8 mouse cellular contexts compared by ENCODE assay signal in the genomic region with DNA sequence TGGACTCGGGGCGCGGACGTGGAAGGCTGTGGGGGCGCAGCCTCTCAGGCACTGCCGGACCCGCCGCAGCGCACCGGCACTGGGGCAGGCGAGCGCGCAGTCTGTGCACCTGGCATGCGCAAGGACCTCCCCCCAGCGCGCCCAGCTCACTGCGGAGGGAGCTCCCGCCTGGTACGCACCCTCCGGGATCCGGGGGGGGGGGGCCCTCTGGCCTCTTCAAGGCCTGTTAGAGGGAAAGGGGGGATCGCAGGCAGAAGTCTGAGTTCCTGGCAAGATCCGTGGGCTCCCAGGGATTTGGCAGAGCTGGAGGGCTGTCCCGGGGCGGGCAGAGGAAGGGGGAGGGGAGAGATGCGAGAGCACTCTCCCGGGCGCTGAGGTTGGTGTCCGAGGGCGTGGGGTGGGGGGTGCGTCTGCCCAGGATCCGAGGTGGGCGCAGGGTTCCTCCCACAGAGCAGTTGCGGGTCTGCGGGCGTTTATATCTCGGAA. TPM values are rescaled to one million over a fixed set of nuclear protein-coding genes. Genes with fewer than 3 reads are reported as not detected.
DNase-seq lines count a peak whose midpoint lies in the region; ATAC-seq lines count a peak whose summit lies in the region.

No protein-coding gene starts in this region.

- H3K4me1 ChIP-seq in forebrain, embryonic 12.5 days, result peaks cover 5% of the 10 kb centered on the region; the same call in 1 of the 2 replicates
- H3K4me1 ChIP-seq in kidney, embryonic 16.5 days (ENCODE audit: insufficient read depth, low read length), result peaks cover 5% of the 10 kb centered on the region; the same call in 1 of the 2 replicates

- H3K36me3 ChIP-seq in forebrain, embryonic 12.5 days (replicated peaks), result no peaks in the 10 kb centered on the region
- no peaks in the 10 kb centered on the region for H3K36me3 ChIP-seq in kidney, embryonic 16.5 days (ENCODE audit: insufficient read depth, low read length)

- peak; percentile 36; the same call in 1 of the 2 replicates for ATAC-seq in forebrain, embryonic 12.5 days (ENCODE audit: low FRiP score)
- ATAC-seq in kidney, embryonic 16.5 days (ENCODE audit: low FRiP score, low TSS enrichment), result peak; percentile 49; the same call in 1 of the 2 replicates

- H3K27ac ChIP-seq in forebrain, embryonic 12.5 days, result peak overlapping the region; percentile 87
- H3K27ac ChIP-seq in kidney, embryonic 16.5 days (ENCODE audit: low read length), result no peak overlapping the region

- H3K27me3 ChIP-seq in forebrain, embryonic 12.5 days, result peaks cover 4% of the 10 kb centered on the region; the same call in 1 of the 2 replicates
- H3K27me3 ChIP-seq in kidney, embryonic 16.5 days (ENCODE audit: insufficient read depth, low read length), result peaks cover 23% of the 10 kb centered on the region

- H3K9ac ChIP-seq in forebrain, embryonic 12.5 days, result peak overlapping the region; percentile 72
- peak overlapping the region; percentile 64 for H3K9ac ChIP-seq in kidney, embryonic 16.5 days (replicated peaks; ENCODE audit: low read length)

- peak overlapping the region; percentile 62 for H3K4me3 ChIP-seq in forebrain, embryonic 12.5 days (replicated peaks)
- H3K4me3 ChIP-seq in kidney, embryonic 16.5 days (ENCODE audit: low read length), result peak overlapping the region; percentile 61

- peak overlapping the region; percentile 65 for H3K4me2 ChIP-seq in forebrain, embryonic 12.5 days
- H3K4me2 ChIP-seq in kidney, embryonic 16.5 days (replicated peaks; ENCODE audit: low read depth, low read length), result peak overlapping the region; percentile 77

- 23% methylated on average over 33 of the region's 37 CpGs for WGBS in forebrain, embryonic 12.5 days
- WGBS in kidney, embryonic 16.5 days, result 36% methylated on average over 26 of the region's 37 CpGs

- DNase-seq in layer of hippocampus, postnatal 36 days, result peak; percentile 14
- DNase-seq in layer of hippocampus, postnatal 14 days (ENCODE audit: low spot score in 2 of 2), result no peak
- peak; percentile 35 for DNase-seq in adrenal gland, postnatal 14 days
- peak; percentile 0 for DNase-seq in naive thymus-derived CD4-positive, alpha-beta T cell, adult 2 months (ENCODE audit: low read depth)
- DNase-seq in urinary bladder, postnatal 10 days (ENCODE audit: low spot score), result no peak
- DNase-seq in T-cell, adult 2 months (ENCODE audit: low spot score), result no peak

- H3K9me3 ChIP-seq in forebrain, embryonic 12.5 days, result 0 out of 2 replicates have a peak, but pooled peaks cover 3% of the 10 kb centered on the region
- H3K9me3 ChIP-seq in kidney, embryonic 16.5 days (ENCODE audit: low read length), result no peaks in the 10 kb centered on the region

RNA-seq across cellular contexts. Expression of a gene that starts 1.1 kb away (rescaled TPM):
- 10 to 100 TPM; 72.1 to 84.0 TPM for total RNA-seq in layer of hippocampus, postnatal 36 days (2021)
- total RNA-seq in layer of hippocampus, postnatal 14 days (2021), result 10 to 100 TPM; 63.4 to 65.0 TPM
- 8.1 and 8.6 TPM in 2 replicates for total RNA-seq in adrenal gland, postnatal 14 days (2021)
- 21.6 and 22.3 TPM in 2 replicates for polyA plus RNA-seq in forebrain, embryonic 12.5 days (2016; fragmentation: Nextera tagmentation; extraction: Ambion mirVana)
- 2.5 and 4.7 TPM in 2 replicates for polyA plus RNA-seq in kidney, embryonic 16.5 days (2015; fragmentation: Nextera tagmentation; extraction: Ambion mirVana)

Comparison
In these comparisons a context has a peak if more than half of its experiments do, and no peak if none do; other contexts are left out.
1. DNase-seq: peak in layer of hippocampus, postnatal 36 days (2 of 2), adrenal gland, postnatal 14 days (single experiment) and naive thymus-derived CD4-positive, alpha-beta T cell, adult 2 months (single experiment); none in layer of hippocampus, postnatal 14 days (0 of 2), urinary bladder, postnatal 10 days (single experiment) and T-cell, adult 2 months (single experiment).